Mouse (Mus musculus) adrenal gland, adult 10 weeks (tissue): ENCODE measurements around the gene Lig3. TPM values are rescaled to one million over a fixed set of nuclear protein-coding genes. Genes with fewer than 3 reads are reported as not detected.

ENCODE experiments used
- polyA plus RNA-seq: library from polyadenylated mRNA; stranded (reverse); fragments of 350-450 nt; fragmentation: Illumina TruSeq; extraction: RNeasy Lipid Tissue Mini Kit (QIAGEN cat#74804); gene quantifications from one replicate; pipeline ENCODE4 v1.2.3, GENCODE M21; 2014; ENCODE audit warnings: low read depth, low replicate concordance

Lig3 gene
- polyA plus RNA-seq, result 16.8 TPM

DNA sequence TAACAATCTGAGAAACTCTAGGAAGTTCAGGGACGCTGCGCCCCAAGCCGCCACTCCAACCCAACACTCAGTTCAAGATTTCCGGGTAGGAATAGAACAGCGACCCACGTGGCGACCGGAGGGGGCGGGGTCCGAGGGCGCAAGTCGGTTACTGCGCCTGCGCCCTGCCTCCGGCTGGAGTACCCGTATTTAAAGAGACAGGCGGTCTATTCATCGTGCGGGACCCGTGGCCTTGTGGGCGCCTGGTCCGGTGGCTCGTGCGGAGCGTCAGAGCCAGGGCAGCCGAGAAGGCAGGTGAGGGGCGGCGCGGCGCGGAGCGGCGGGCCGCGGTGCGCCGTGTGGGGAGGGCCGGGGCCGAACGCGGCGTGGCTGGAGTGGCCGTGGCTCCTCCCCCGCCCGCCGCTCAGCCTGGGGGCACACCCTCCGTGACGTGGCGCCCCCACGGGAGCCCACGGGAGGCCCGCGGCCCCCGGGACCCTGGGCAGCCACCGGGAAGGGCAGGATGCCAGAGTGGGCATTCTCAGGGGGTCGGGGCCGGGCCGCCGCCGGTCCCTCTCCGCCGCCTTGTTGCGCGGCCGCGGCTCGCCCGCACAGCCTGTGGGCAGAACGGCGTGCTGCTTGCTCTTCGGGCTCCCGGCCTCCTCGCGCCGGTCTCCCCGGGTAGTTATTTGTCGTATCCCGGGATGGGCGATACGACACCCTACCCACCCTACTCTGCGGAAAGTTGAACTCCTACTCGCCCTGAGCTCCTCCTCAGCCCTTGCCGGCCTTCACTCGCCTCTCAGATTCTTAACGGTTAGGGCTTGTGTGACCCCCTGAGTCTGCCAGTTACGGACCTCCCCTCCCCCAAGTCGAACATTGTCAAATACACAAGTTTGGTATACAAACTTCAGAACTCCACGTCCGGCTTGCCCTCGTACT, at the start of gene Lig3:
TSS of gene Lig3 (plus strand) at position 126 of the 921 bp plus-strand sequence.

DNA sequence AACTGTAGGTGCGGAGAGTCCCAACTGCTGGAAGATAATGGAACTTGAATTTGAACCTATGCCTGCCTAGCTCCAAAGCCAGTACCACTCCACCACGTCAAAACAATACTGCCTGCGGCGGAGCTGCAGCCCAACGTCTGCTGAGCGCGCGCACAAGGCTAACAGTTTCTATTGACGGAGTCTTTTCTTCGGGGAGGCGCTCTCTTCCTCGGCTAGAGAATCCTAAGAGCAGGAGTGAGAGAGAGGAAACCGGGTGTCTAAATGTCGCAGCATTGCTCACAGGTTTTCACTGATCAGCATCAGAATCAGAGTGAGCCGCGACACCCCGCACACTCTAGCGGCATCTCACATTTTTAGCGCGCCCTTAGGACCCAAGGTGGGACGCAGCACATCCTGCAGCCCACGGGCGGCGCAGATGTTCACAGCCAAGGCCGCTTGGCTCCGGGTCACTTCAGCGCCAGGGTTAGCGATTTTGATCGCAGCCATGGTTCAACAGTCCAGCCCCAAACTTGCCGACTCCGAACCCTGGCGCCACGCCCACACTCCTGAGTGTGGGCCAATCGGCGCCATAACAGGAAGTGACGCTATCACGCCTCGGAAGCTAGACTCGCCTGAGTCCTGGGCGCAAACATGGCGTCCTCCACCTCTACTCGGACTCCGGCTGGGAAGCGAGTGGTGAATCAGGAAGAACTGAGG, 17.0 kb upstream of the Lig3 start, which contains the start of the genes Cct6b and Zfp830:
TSS of gene Cct6b (minus strand) at position 580 of the 696 bp plus-strand sequence.
TSS of gene Zfp830 (plus strand) at position 604 of the 696 bp plus-strand sequence.

Other genes with a start within 250 kb of the Lig3 start
- 1.2 TPM for gene Cct6b, start 16.8 kb upstream of the Lig3 start, polyA plus RNA-seq
- gene Zfp830, start 16.8 kb upstream of the Lig3 start, polyA plus RNA-seq, result 18.5 TPM
- gene Rffl, start 90.1 kb downstream of the Lig3 start, polyA plus RNA-seq, result 7.7 TPM
- 7.1 TPM for gene Rad51d, start 109.5 kb downstream of the Lig3 start, polyA plus RNA-seq
- gene Fndc8, start 111.0 kb downstream of the Lig3 start, polyA plus RNA-seq, result not detected
- 6.9 TPM for gene Nle1, start 127.3 kb downstream of the Lig3 start, polyA plus RNA-seq
- gene Unc45b, start 129.4 kb downstream of the Lig3 start, polyA plus RNA-seq, result 1.9 TPM
- 57.6 TPM for gene Slfn5, start 170.2 kb downstream of the Lig3 start, polyA plus RNA-seq
- gene Slfn9, start 210.7 kb downstream of the Lig3 start, polyA plus RNA-seq, result 62.3 TPM
- gene Slfn8, start 239.7 kb downstream of the Lig3 start, polyA plus RNA-seq, result 21.9 TPM